18 mouse cellular contexts compared by ENCODE assay signal in genomic region chr10:79783050-79783449, GRCm38 (mm10). TPM values are rescaled to one million over a fixed set of nuclear protein-coding genes. Genes with fewer than 3 reads are reported as not detected.
DNase-seq lines count a peak whose midpoint lies in the region; ATAC-seq and TF ChIP-seq lines count a peak whose summit lies in the region.
"Had no signal": no experiment of that assay in that cellular context is flagged by ENCODE, and none has a peak within 500 bp of the region (broad histone marks: within the 10 kb centered on the region; RNA-seq: fewer than 3 reads in every experiment).

No protein-coding gene starts in this region.

- no peak overlapping the region for H3K27ac ChIP-seq in kidney, postnatal 0 days
- H3K27ac ChIP-seq in small intestine, adult 2 months (ENCODE audit: insufficient read depth, low read depth, low read length), result no peak overlapping the region
- H3K27ac ChIP-seq: heart, embryonic 13.5 days; limb, embryonic 13.5 days; midbrain, embryonic 15.5 days; neural tube, embryonic 12.5 days had no signal

- no peak overlapping the region for H3K9ac ChIP-seq in kidney, postnatal 0 days (ENCODE audit: low read depth, low read length)
- H3K9ac ChIP-seq: heart, embryonic 13.5 days; limb, embryonic 13.5 days; midbrain, embryonic 15.5 days; neural tube, embryonic 12.5 days had no signal

- peaks cover 18% of the 10 kb centered on the region; the same call in 1 of the 2 replicates for H3K4me1 ChIP-seq in kidney, postnatal 0 days (replicated peaks; ENCODE audit: insufficient read depth, low read length)
- peaks cover 9% of the 10 kb centered on the region for H3K4me1 ChIP-seq in lung, adult 2 months (ENCODE audit: control insufficient read depth, insufficient read depth, low read length)
- H3K4me1 ChIP-seq in small intestine, adult 2 months (ENCODE audit: control insufficient read depth, insufficient read depth, insufficient read length, low read length), result peaks cover 12% of the 10 kb centered on the region

- 55% methylated on average over 7 of the region's 7 CpGs for whole genome bisulfite sequencing in kidney, postnatal 0 days
- 55% methylated on average over 7 of the region's 7 CpGs for WGBS in lung, adult 2 months
- 61% methylated on average over 7 of the region's 7 CpGs for WGBS in small intestine, adult 2 months

- no peak for ATAC-seq in kidney, postnatal 0 days (replicated peaks; ENCODE audit: low FRiP score, low read depth)
- ATAC-seq: forebrain, embryonic 16.5 days; midbrain, embryonic 15.5 days had no signal

- TF ChIP-seq CTCF in kidney, postnatal 0 days (IDR thresholded peaks at IDR 0.05; ENCODE audit: low read depth), result peak; percentile 57
- TF ChIP-seq CTCF in lung, adult 2 months (IDR thresholded peaks at IDR 0.05; ENCODE audit: insufficient read depth, low read length), result peak; percentile 32
- peak; percentile 23; the same call in 1 of the 2 replicates for TF ChIP-seq CTCF in small intestine, adult 2 months (IDR thresholded peaks at IDR 0.05; ENCODE audit: extremely low read depth, insufficient read length, insufficient replicate concordance, low read depth, low read length)

- DNase-seq in adrenal gland, adult (ENCODE audit: inconsistent age in 2 of 2, low spot score in 1 of 2), result peak; percentile 28 to 67
- DNase-seq in adrenal gland, adult 18-20 months (ENCODE audit: low spot score in 2 of 2), result no peak
- DNase-seq in kidney, postnatal 0 days (ENCODE audit: low spot score), result peak; percentile 46
- DNase-seq in kidney, adult 18-20 months, result no peak
- DNase-seq in lung, adult 2 months, result no peak
- no peak for DNase-seq in lung, adult 18-20 months
- DNase-seq in adipocyte (ENCODE audit: low spot score), result no peak
- DNase-seq: gastrocnemius, postnatal 25 days; layer of hippocampus, postnatal 36 days had no signal

- no peaks in the 10 kb centered on the region for H3K36me3 ChIP-seq in kidney, postnatal 0 days (ENCODE audit: insufficient read depth, low read length)
- H3K36me3 ChIP-seq in small intestine, adult 2 months (ENCODE audit: control insufficient read depth, insufficient read depth, low read length), result no peaks in the 10 kb centered on the region
- H3K36me3 ChIP-seq: heart, embryonic 13.5 days; limb, embryonic 13.5 days; midbrain, embryonic 15.5 days; neural tube, embryonic 12.5 days had no signal

- no peak for TF ChIP-seq POLR2A in lung, adult 2 months (IDR thresholded peaks at IDR 0.05; ENCODE audit: borderline replicate concordance, extremely low read depth, low read depth, low read length)
- no peak for TF ChIP-seq POLR2A in small intestine, adult 2 months (IDR thresholded peaks at IDR 0.05; ENCODE audit: low read depth, low read length)

- no peak overlapping the region for H3K4me2 ChIP-seq in kidney, postnatal 0 days (ENCODE audit: low read length)
- H3K4me2 ChIP-seq: heart, embryonic 13.5 days; limb, embryonic 13.5 days; midbrain, embryonic 15.5 days; neural tube, embryonic 12.5 days had no signal

- H3K4me3 ChIP-seq in kidney, postnatal 0 days (replicated peaks; ENCODE audit: low read depth, low read length), result no peak overlapping the region
- H3K4me3 ChIP-seq in lung, adult 2 months (replicated peaks; ENCODE audit: extremely low read depth, low read depth, low read length), result no peak overlapping the region
- H3K4me3 ChIP-seq in small intestine, adult 2 months (ENCODE audit: low read depth, low read length), result no peak overlapping the region
- H3K4me3 ChIP-seq: heart, embryonic 13.5 days; limb, embryonic 13.5 days; midbrain, embryonic 15.5 days; neural tube, embryonic 12.5 days had no signal

- H3K9me3 ChIP-seq in kidney, postnatal 0 days (replicated peaks; ENCODE audit: low read length), result no peaks in the 10 kb centered on the region
- H3K9me3 ChIP-seq: heart, embryonic 13.5 days; limb, embryonic 13.5 days; midbrain, embryonic 15.5 days; neural tube, embryonic 12.5 days had no signal

- no peaks in the 10 kb centered on the region for H3K27me3 ChIP-seq in kidney, postnatal 0 days (ENCODE audit: insufficient read depth, low read length)
- no peaks in the 10 kb centered on the region for H3K27me3 ChIP-seq in small intestine, adult 2 months (ENCODE audit: control insufficient read depth, insufficient read depth, low read length)

RNA-seq across cellular contexts. Expression of gene Fstl3, which starts 6.0 kb away (rescaled TPM):
- total RNA-seq in adrenal gland, adult 18-20 months (2021), result 10 to 100 TPM; 11.0 to 28.5 TPM
- polyA plus RNA-seq in kidney, postnatal 0 days (2015; fragmentation: Nextera tagmentation; extraction: Ambion mirVana), result 32.9 and 38.7 TPM in 2 replicates
- 65.8 and 72.7 TPM in 2 replicates for polyA plus RNA-seq in lung, adult 2 months (2012; rRNA removed)
- 16.0 and 19.6 TPM in 2 replicates for polyA plus RNA-seq in small intestine, adult 2 months (2012; rRNA removed)

RNA-seq across cellular contexts. Expression of gene Prss57, which starts 7.7 kb away (rescaled TPM):
- not detected for total RNA-seq in adrenal gland, adult 18-20 months (2021)
- polyA plus RNA-seq in kidney, postnatal 0 days (2015; fragmentation: Nextera tagmentation; extraction: Ambion mirVana), result 0.04 and 0.06 TPM in 2 replicates
- 0.20 TPM in 1 of 2 replicates, not detected in the other for polyA plus RNA-seq in lung, adult 2 months (2012; rRNA removed)
- 0.24 and 0.67 TPM in 2 replicates for polyA plus RNA-seq in small intestine, adult 2 months (2012; rRNA removed)
- total RNA-seq: gastrocnemius, postnatal 25 days had no signal
- polyA plus RNA-seq: hindbrain, embryonic 11.5 days; kidney, embryonic 16.5 days; midbrain, embryonic 15.5 days had no signal

RNA-seq across cellular contexts. Expression of gene Palm, which starts 10.3 kb away (rescaled TPM):
- 10 to 100 TPM; 59.4 to 62.2 TPM for total RNA-seq in adrenal gland, adult 18-20 months (2021)
- 132 and 152 TPM in 2 replicates for polyA plus RNA-seq in kidney, postnatal 0 days (2015; fragmentation: Nextera tagmentation; extraction: Ambion mirVana)
- polyA plus RNA-seq in lung, adult 2 months (2012; rRNA removed), result 34.2 and 38.5 TPM in 2 replicates
- 13.0 and 24.0 TPM in 2 replicates for polyA plus RNA-seq in small intestine, adult 2 months (2012; rRNA removed)

RNA-seq across cellular contexts. Expression of gene Rnf126, which starts 16.3 kb away (rescaled TPM):
- total RNA-seq in adrenal gland, adult 18-20 months (2021), result 10 to 100 TPM; 47.4 to 51.1 TPM
- polyA plus RNA-seq in kidney, postnatal 0 days (2015; fragmentation: Nextera tagmentation; extraction: Ambion mirVana), result 74.5 and 82.4 TPM in 2 replicates
- polyA plus RNA-seq in lung, adult 2 months (2012; rRNA removed), result 103 and 134 TPM in 2 replicates
- polyA plus RNA-seq in small intestine, adult 2 months (2012; rRNA removed), result 130 and 222 TPM in 2 replicates

RNA-seq across cellular contexts. Expression of gene Fgf22, which starts 28.2 kb away (rescaled TPM):
- under 1 TPM in 1 of 2 experiments, not detected in 1; 0.13 TPM for total RNA-seq in adrenal gland, adult 18-20 months (2021)
- 0.11 and 0.36 TPM in 2 replicates for polyA plus RNA-seq in kidney, postnatal 0 days (2015; fragmentation: Nextera tagmentation; extraction: Ambion mirVana)
- polyA plus RNA-seq in lung, adult 2 months (2012; rRNA removed), result 0.10 and 1.0 TPM in 2 replicates
- not detected in 2 replicates for polyA plus RNA-seq in small intestine, adult 2 months (2012; rRNA removed)
- total RNA-seq: adrenal gland, postnatal 4 days; gastrocnemius, postnatal 25 days had no signal
- polyA plus RNA-seq: heart, embryonic 13.5 days had no signal

Comparison
In these comparisons a context has a peak if more than half of its experiments do, and no peak if none do; other contexts are left out.
1. DNase-seq: peak in adrenal gland, adult (2 of 2) and kidney, postnatal 0 days (single experiment); none in adrenal gland, adult 18-20 months (0 of 2), kidney, adult 18-20 months (single experiment), lung, adult 2 months (single experiment), lung, adult 18-20 months (0 of 2) and adipocyte (single experiment).
2. Peak in every context shown above with its lines, with median percentiles within 50 percentile points of each other: CTCF ChIP-seq.